Mouse (Mus musculus) embryonic fibroblast, embryonic 13.5 days (primary cell): Measurements from ENCODE around the gene Lyrm9.

Experiments
- CTCF ChIP-seq: IDR thresholded peaks from 2 replicates; pipeline ENCODE4 v1.5.1; 2011; ENCODE audit warnings: mild to moderate bottlenecking, control low read depth, low read length, moderate library complexity, borderline replicate concordance; ENCODE audit not compliant: insufficient read depth
- POLR2A ChIP-seq: IDR thresholded peaks from 2 replicates; pipeline ENCODE4 v1.6.1; 2011; ENCODE audit warnings: low read depth, mild to moderate bottlenecking, control low read depth, low read length, moderate library complexity

GRCm38 (mm10) chr11:78820337-78821000 is 5.9 kb upstream of the Lyrm9 start:
- no peak for TF ChIP-seq CTCF
- TF ChIP-seq POLR2A, result no peak
